Mouse (Mus musculus) heart, postnatal 0 days (tissue): ENCODE results near the gene Gpr150. TPM values are rescaled to one million over a fixed set of nuclear protein-coding genes. Genes with fewer than 3 reads are reported as not detected.

Experiments used
- ATAC-seq: fragments of 200-750 bp; cut with Nextera tagmentation; 2 replicates; pipeline ENCODE4 v1.8.0; 2017; ENCODE audit warnings: low read depth, moderate number of reproducible peaks, moderate library complexity; ENCODE audit not compliant: insufficient read depth
- DNase-seq: peaks from one replicate; pipeline ENCODE4 v3.0.0-alpha.2; 2016; ENCODE audit warnings: low spot score
- H3K27ac ChIP-seq: fragments of 300-500 bp; sonication (generic); 2 replicates; pipeline ENCODE4 v1.5.1; 2014; ENCODE audit warnings: low read depth, mild to moderate bottlenecking
- H3K27me3 ChIP-seq: fragments of 300-500 bp; sonication (generic); 2 replicates; pipeline ENCODE4 v1.6.1; 2014; ENCODE audit warnings: low read length, mixed read lengths; ENCODE audit not compliant: control insufficient read depth, insufficient read depth
- H3K36me3 ChIP-seq: fragments of 300-500 bp; sonication (generic); replicated peaks from 2 replicates; pipeline ENCODE4 v1.6.1; 2014; ENCODE audit warnings: low read length, mixed read lengths; ENCODE audit not compliant: control insufficient read depth, insufficient read depth
- H3K4me1 ChIP-seq: fragments of 300-500 bp; sonication (generic); 2 replicates; pipeline ENCODE4 v1.6.1; 2014; ENCODE audit warnings: antibody characterized with exemption; ENCODE audit not compliant: control insufficient read depth, insufficient read depth
- H3K4me2 ChIP-seq: fragments of 300-500 bp; sonication (generic); 2 replicates; pipeline ENCODE4 v1.6.1; 2014; ENCODE audit warnings: low read depth, mild to moderate bottlenecking, low read length, moderate library complexity
- H3K4me3 ChIP-seq: fragments of 300-500 bp; sonication (generic); 2 replicates; pipeline ENCODE4 v1.5.1; 2014; ENCODE audit warnings: low read depth, low read length
- H3K9ac ChIP-seq: fragments of 300-500 bp; sonication (generic); replicated peaks from 2 replicates; pipeline ENCODE4 v1.6.1; 2014; ENCODE audit warnings: low read depth, low read length, mixed read lengths
- H3K9me3 ChIP-seq: fragments of 300-500 bp; sonication (generic); replicated peaks from 2 replicates; pipeline ENCODE4 v1.6.1; 2016; ENCODE audit warnings: low read length; ENCODE audit not compliant: control insufficient read depth
- CTCF ChIP-seq: IDR thresholded peaks from 2 replicates; pipeline ENCODE4 v1.5.1; 2016; ENCODE audit warnings: antibody characterized with exemption, control low read depth, low read depth
- EP300 ChIP-seq: IDR thresholded peaks from 2 replicates; pipeline ENCODE4 v1.6.1; 2016; ENCODE audit warnings: antibody characterized with exemption, low read depth
- WGBS: fragments of 180-500 bp; shearing (Covaris S2); extraction: QIAGEN DNeasy Blood & Tissue Kit; methylation state at CpG from one replicate; pipeline ENCODE4 v1.1.7; 2014; 5-methylcytosine and 5-hydroxymethylcytosine counted together
- polyA plus RNA-seq: library from polyadenylated mRNA; unstranded; fragments of >200 nt; fragmentation: Nextera tagmentation; extraction: Ambion mirVana; gene quantifications from 2 replicates; pipeline ENCODE4 v1.2.1, GENCODE M21; 2015
- total RNA-seq: library from RNA; depleted of rRNA; stranded (reverse); fragments of >200 nt; gene quantifications from 2 replicates; pipeline ENCODE4 v1.2.3, GENCODE M21; 2014; ENCODE audit warnings: low replicate concordance

Gpr150 gene
- total and polyA plus RNA-seq, 2 experiments from 2014 or later: 0.07 TPM; not detected in 1

DNA sequence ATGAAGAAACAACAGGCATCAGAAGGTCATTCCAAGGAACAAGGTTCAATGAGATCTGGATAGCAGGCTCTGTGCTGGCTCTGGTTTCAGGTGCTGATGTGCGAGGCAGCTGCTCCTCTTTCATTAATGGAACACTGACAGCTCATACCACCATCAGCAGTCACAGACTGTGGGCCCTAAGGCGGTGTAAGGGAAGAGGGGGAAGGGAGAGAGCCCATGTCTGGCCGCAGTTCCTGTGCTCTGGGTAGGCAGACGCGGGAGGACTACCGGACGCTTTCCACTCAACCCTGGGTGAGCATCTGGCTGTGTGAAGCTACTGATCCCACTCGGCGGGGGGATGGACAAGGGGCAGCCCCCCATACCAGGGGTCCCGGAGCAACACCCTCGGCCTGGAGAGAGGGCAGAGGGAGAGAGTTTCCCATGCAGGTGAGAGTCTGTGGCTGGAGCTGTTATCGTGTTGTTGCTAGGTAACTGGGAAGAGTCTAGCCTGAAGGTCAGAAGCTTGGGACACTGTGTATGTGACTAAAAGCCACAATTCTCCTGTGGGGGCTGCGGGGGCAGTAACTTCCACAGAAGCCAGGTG, 7.7 kb upstream of the Gpr150 start:
- no peak for ATAC-seq
- Histone ChIP-seq H3K27me3 (no peaks in the 10 kb centered on the region), H3K4me2 (no peak overlapping the region), H3K4me1 (no peaks in the 10 kb centered on the region), H3K36me3 (peaks cover 12% of the 10 kb centered on the region), H3K9me3 (no peaks in the 10 kb centered on the region), H3K4me3 (no peak overlapping the region), H3K27ac (no peak overlapping the region), H3K9ac (no peak overlapping the region)
- 75% methylated on average over 13 of the region's 13 CpGs for WGBS
- no peak for DNase-seq
- TF ChIP-seq CTCF (no peak), EP300 (no peak)

DNA sequence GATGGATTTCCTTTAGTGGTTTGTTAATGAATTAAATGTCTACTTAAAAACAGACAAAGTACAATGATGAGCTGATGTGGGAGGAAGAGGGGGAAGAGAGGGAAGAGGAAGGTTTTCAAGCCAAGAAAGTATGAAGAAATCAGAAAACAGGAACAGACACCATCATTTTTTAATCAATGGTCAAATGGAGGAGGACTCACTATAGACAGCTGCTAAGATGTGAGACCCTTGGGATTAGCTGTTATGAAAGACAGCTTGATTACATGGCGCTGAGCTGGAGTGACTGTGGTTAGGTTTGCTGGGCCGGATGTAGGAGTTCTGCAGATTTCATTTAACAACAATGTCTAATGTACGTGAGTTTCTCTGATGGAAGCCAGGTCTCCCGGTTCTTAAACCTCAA, 6.8 kb upstream of the Gpr150 start:
- H3K4me1 ChIP-seq: no peaks in the 10 kb centered on the region
- peaks cover 12% of the 10 kb centered on the region for H3K36me3 ChIP-seq
- H3K9ac ChIP-seq: no peak overlapping the region
- no peak for ATAC-seq
- H3K4me2 ChIP-seq: no peak overlapping the region
- no peak for DNase-seq
- TF ChIP-seq EP300: no peak
- no peak overlapping the region for H3K4me3 ChIP-seq
- WGBS: 82% methylated on average over 4 of the region's 4 CpGs
- no peaks in the 10 kb centered on the region for H3K9me3 ChIP-seq
- no peaks in the 10 kb centered on the region for H3K27me3 ChIP-seq
- H3K27ac ChIP-seq: no peak overlapping the region

DNA sequence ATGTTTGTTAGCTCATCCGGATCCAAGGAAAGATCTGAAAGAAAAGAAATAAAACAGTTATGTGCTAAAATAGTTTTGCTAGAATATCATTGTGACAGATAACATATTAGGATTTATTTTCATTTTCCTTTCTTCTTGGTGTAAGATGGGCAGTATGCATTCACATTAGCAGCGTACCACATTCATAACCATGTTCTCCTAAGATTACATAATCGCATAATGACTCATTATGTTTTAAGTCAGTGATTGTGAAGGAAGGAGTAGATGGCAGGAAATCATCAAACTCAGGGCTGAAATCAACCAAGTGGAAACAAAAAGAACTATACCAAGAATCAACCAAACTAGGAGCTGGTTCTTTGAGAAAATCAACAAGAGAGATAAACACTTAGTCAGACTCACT, 5.8 kb upstream of the Gpr150 start:
- H3K4me1 ChIP-seq: no peaks in the 10 kb centered on the region
- ATAC-seq (no peak), DNase-seq (no peak)
- H3K4me2 ChIP-seq: no peak overlapping the region
- H3K36me3 ChIP-seq: peaks cover 12% of the 10 kb centered on the region
- H3K4me3 ChIP-seq: no peak overlapping the region
- no peak overlapping the region for H3K9ac ChIP-seq
- H3K27me3 ChIP-seq: peaks cover 1% of the 10 kb centered on the region; the same call in 1 of the 2 replicates
- H3K9me3 ChIP-seq: no peaks in the 10 kb centered on the region
- WGBS: 85% methylated on average over 3 of the region's 3 CpGs
- TF ChIP-seq EP300 (no peak), CTCF (no peak)
- no peak overlapping the region for H3K27ac ChIP-seq

DNA sequence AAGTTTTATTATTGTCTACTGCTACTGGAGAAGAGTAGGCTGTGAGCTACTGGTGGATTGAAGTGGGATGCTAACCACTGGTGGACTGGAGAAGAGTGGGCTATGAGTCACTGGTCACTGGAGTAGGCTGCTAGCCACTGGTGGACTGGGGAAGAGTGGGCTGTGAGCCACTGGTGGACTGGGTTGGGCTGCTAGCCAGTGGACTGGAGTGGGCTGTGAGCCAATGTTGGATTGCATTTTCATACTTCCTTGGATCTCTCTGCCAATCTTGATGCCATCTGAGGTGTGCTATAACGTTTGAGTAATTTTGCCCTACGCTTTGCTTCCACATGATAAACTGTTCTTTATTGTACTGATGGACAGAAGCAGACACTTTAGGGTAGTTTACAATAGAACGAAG, 5.3 kb upstream of the Gpr150 start:
- no peak overlapping the region for H3K4me3 ChIP-seq
- peaks cover 6% of the 10 kb centered on the region for H3K27me3 ChIP-seq
- TF ChIP-seq EP300: no peak
- DNase-seq (no peak), ATAC-seq (no peak)
- H3K36me3 ChIP-seq: peaks cover 12% of the 10 kb centered on the region
- no peaks in the 10 kb centered on the region for H3K9me3 ChIP-seq
- no peaks in the 10 kb centered on the region for H3K4me1 ChIP-seq
- no peak overlapping the region for H3K27ac ChIP-seq
- H3K4me2 ChIP-seq: no peak overlapping the region
- 82% methylated on average over 3 of the region's 3 CpGs for WGBS
- no peak overlapping the region for H3K9ac ChIP-seq

- H3K9me3 ChIP-seq: no peaks in the 10 kb centered on the region
- no peak overlapping the region for H3K4me3 ChIP-seq
- H3K27me3 ChIP-seq: peaks cover 31% of the 10 kb centered on the region
- TF ChIP-seq CTCF (no peak), EP300 (no peak)
- H3K4me2 ChIP-seq: no peak overlapping the region
- H3K9ac ChIP-seq: no peak overlapping the region
- peaks cover 5% of the 10 kb centered on the region; the same call in 1 of the 2 replicates for H3K36me3 ChIP-seq
- H3K4me1 ChIP-seq: peaks cover 11% of the 10 kb centered on the region
- no peak for ATAC-seq
- 81% methylated on average over 4 of the region's 4 CpGs for WGBS
- no peak overlapping the region for H3K27ac ChIP-seq
- no peak for DNase-seq
Observed at GRCm38 (mm10) chr13:76059591-76059990, 2.8 kb upstream of the Gpr150 start.

DNA sequence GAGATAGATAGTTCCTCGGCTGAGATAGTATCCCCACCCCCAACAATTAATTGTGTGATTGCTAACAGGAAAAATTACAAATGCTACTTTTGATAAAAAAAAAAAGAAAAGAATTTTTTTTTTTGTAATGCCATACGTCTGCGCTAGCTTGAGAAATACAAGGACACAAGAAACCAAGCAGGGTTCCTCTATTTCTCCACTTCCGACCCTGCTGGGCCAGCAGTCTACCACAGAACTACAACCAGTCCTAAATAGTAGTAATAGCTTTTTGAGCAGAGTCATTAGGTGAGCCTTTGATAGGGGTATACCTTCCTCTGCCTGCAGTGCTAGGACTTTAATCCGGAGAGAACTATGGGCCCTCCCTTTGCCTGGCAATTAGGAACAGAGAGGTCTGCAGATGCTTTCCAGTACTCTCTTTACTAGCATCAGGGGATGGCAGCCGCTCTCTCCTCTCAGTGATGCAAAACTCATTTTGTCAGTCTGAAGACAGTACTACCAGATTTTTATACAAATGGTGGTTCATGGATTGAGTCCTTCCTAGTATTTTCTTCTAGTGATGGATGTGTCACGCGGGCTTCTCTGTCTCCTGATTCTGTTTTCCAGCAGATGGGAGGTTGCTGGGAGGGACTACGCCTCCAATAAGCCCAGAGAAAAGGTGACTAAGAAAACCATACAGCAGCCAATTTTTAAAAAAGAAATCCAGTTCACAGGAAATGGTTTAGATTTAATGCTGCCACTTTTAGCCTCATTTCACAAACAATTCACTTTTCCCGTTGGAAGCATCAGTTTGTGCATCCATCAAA, 672 bp upstream of the Gpr150 start:
- Histone ChIP-seq H3K4me3 (no peak overlapping the region), H3K9me3 (no peaks in the 10 kb centered on the region), H3K9ac (no peak overlapping the region), H3K36me3 (no peaks in the 10 kb centered on the region), H3K27ac (no peak overlapping the region), H3K4me2 (no peak overlapping the region), H3K4me1 (peaks cover 11% of the 10 kb centered on the region), H3K27me3 (peaks cover 47% of the 10 kb centered on the region)
- TF ChIP-seq EP300 (no peak), CTCF (no peak)
- WGBS: 71% methylated on average over 10 of the region's 10 CpGs
- ATAC-seq: no peak
- no peak for DNase-seq
